Mouse (Mus musculus): ENCODE measurements around the gene Padi1.

DNA sequence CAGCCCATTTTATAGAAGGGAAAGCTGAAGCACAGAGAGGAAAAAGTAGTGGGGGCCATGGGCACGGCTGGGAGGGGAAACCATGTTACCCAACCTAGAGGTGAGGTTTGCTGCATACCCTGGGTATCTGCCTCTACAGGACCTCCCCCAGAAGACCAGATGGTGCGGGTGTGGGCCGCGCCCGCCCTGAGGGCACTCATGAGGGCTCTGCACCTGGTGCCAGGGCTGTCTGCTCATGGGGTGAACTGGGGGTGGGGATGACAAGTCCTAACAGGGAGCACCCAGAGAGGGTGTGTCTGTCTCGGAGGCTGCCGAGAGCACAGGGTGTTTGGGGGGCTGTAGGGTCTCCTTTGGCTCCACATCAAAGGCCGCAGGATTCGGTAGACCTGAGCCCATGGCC is 70.7 kb downstream of the Padi1 start:
- TF ChIP-seq CTCF (IDR thresholded peaks at IDR 0.05; ENCODE audit: low read depth), result no peak
- no peak for TF ChIP-seq EP300 (IDR thresholded peaks at IDR 0.05; ENCODE audit: low read depth)
